Mouse (Mus musculus): Measurements from ENCODE around the gene Dohh. TPM values are rescaled to one million over a fixed set of nuclear protein-coding genes. Genes with fewer than 3 reads are reported as not detected.
A peak's percentile ranks its signal among the peaks of the same experiment; 100 is the strongest.

The Dohh gene
- polyA plus RNA-seq, 1 experiment from 2014 or later, result 68.9 TPM

DNA sequence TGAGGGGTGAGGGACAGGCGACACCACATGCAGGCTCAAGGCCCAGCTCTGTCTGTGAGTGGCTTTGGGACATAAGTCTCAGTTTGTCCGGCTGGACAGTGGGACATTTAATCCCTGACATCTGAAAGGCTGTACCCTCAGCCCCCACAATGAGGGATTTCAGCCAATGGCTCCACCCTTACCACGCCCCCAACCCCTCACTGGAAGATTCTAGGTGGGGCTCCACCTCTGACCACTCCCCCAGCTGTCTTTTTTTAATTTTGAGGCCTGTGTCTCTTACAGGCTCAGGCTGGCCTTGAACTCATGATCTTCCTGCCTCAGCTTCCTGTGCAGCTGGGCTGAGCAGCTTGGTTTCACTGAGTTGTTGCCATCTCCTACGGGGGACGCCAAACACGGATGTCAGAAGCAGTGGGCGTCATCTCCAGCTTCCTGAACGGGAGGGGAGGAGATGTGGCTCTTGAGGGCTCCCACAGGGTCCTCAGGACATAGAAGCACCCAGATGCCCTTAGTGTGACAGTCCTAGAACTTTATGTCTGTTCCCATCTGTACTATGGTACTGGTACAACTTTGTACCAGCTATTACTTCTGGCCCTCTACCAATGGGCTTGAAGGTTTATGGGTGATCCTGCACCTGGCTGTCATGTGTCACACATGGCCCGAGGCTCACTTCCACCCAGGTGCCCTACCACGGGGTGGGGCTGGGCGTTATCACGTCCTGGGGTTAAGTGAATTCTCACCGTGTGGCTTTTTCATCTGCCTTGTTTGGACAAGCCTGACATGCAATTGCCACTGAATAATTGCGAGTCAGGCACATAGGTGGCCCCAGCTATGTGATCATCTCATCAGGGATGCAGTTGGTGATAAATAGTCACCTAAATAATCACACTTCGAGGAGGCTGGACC is 50.4 kb downstream of the Dohh start:
- no peak overlapping the region for H3K4me2 ChIP-seq (replicated peaks)
- peak overlapping the region; percentile 57 for H3K27ac ChIP-seq
- H3K27me3 ChIP-seq (ENCODE audit: control insufficient read depth, insufficient read depth, low read length), result no peaks in the 10 kb centered on the region
- no peaks in the 10 kb centered on the region for H3K9me3 ChIP-seq (ENCODE audit: control insufficient read depth, low read length)
- no peaks in the 10 kb centered on the region for H3K36me3 ChIP-seq (replicated peaks; ENCODE audit: control insufficient read depth, insufficient read depth)
- WGBS, result 66% methylated on average over 15 of the region's 15 CpGs
- H3K9ac ChIP-seq, result no peak overlapping the region
- peaks cover 21% of the 10 kb centered on the region for H3K4me1 ChIP-seq (replicated peaks; ENCODE audit: control insufficient read depth, insufficient read depth, low read length)
- ATAC-seq (ENCODE audit: low FRiP score) (no peak), DNase-seq (ENCODE audit: low spot score) (no peak)
- H3K4me3 ChIP-seq (replicated peaks; ENCODE audit: low read length), result no peak overlapping the region

- DNase-seq (ENCODE audit: low spot score) (peak; percentile 75), ATAC-seq (ENCODE audit: low FRiP score) (no peak)
- no peaks in the 10 kb centered on the region for H3K27me3 ChIP-seq (ENCODE audit: control insufficient read depth, insufficient read depth, low read length)
- no peak overlapping the region for H3K9ac ChIP-seq
- H3K27ac ChIP-seq, result peak overlapping the region; percentile 57; the same call in 1 of the 2 replicates
- no peaks in the 10 kb centered on the region for H3K9me3 ChIP-seq (ENCODE audit: control insufficient read depth, low read length)
- WGBS, result 64% methylated on average over 3 of the region's 3 CpGs
- no peak overlapping the region for H3K4me3 ChIP-seq (replicated peaks; ENCODE audit: low read length)
- no peaks in the 10 kb centered on the region for H3K36me3 ChIP-seq (replicated peaks; ENCODE audit: control insufficient read depth, insufficient read depth)
- H3K4me1 ChIP-seq (replicated peaks; ENCODE audit: control insufficient read depth, insufficient read depth, low read length), result peaks cover 18% of the 10 kb centered on the region
- no peak overlapping the region for H3K4me2 ChIP-seq (replicated peaks)
These were observed 51.2 kb downstream of the Dohh start for GRCm38 (mm10) chr10:81435436-81435835.

Small RNAs within 50 kb of the gene (microRNA-seq; reads per million reads assigned to microRNA genes)
- gene Mir1191b (0.65 reads per million), gene Mir6913 (not detected)

Other genes with a start within 250 kb of the Dohh start
- 12.4 and 14.4 TPM in 2 replicates for gene Zbtb7a, start 249.2 kb upstream of the Dohh start, polyA plus RNA-seq (2014; fragmentation: Nextera tagmentation; extraction: Ambion mirVana)
- gene Pias4, start 216.5 kb upstream of the Dohh start, polyA plus RNA-seq (2014; fragmentation: Nextera tagmentation; extraction: Ambion mirVana), result 43.7 and 48.3 TPM in 2 replicates
- 413 and 447 TPM in 2 replicates for gene Eef2, start 207.8 kb upstream of the Dohh start, polyA plus RNA-seq (2014; fragmentation: Nextera tagmentation; extraction: Ambion mirVana)
- gene Dapk3, start 201.4 kb upstream of the Dohh start, polyA plus RNA-seq (2014; fragmentation: Nextera tagmentation; extraction: Ambion mirVana), result 68.2 and 76.7 TPM in 2 replicates
- 0.33 TPM in 1 of 2 replicates, not detected in the other for gene 4930442H23Rik, start 200.6 kb upstream of the Dohh start, polyA plus RNA-seq (2014; fragmentation: Nextera tagmentation; extraction: Ambion mirVana)
- gene Nmrk2, start 182.4 kb upstream of the Dohh start, polyA plus RNA-seq (2014; fragmentation: Nextera tagmentation; extraction: Ambion mirVana), result 0.14 TPM in 1 of 2 replicates, not detected in the other
- gene Atcay, start 153.6 kb upstream of the Dohh start, polyA plus RNA-seq (2014; fragmentation: Nextera tagmentation; extraction: Ambion mirVana), result 80.2 and 83.1 TPM in 2 replicates
- gene Zfr2, start 151.3 kb upstream of the Dohh start, polyA plus RNA-seq (2014; fragmentation: Nextera tagmentation; extraction: Ambion mirVana), result 24.2 and 25.4 TPM in 2 replicates
- gene Matk, start 131.5 kb upstream of the Dohh start, polyA plus RNA-seq (2014; fragmentation: Nextera tagmentation; extraction: Ambion mirVana), result 30.2 and 37.0 TPM in 2 replicates
- gene Mrpl54, start 117.5 kb upstream of the Dohh start, polyA plus RNA-seq (2014; fragmentation: Nextera tagmentation; extraction: Ambion mirVana), result 136 and 142 TPM in 2 replicates
- 26.4 and 31.5 TPM in 2 replicates for gene Apba3, start 117.5 kb upstream of the Dohh start, polyA plus RNA-seq (2014; fragmentation: Nextera tagmentation; extraction: Ambion mirVana)
- 3.9 and 6.0 TPM in 2 replicates for gene Tjp3, start 92.8 kb upstream of the Dohh start, polyA plus RNA-seq (2014; fragmentation: Nextera tagmentation; extraction: Ambion mirVana)
- gene Pip5k1c, start 91.5 kb upstream of the Dohh start, polyA plus RNA-seq (2014; fragmentation: Nextera tagmentation; extraction: Ambion mirVana), result 137 and 151 TPM in 2 replicates
- gene Cactin, start 63.3 kb upstream of the Dohh start, polyA plus RNA-seq (2014; fragmentation: Nextera tagmentation; extraction: Ambion mirVana), result 18.7 and 20.6 TPM in 2 replicates
- gene Tbxa2r, start 55.7 kb upstream of the Dohh start, polyA plus RNA-seq (2014; fragmentation: Nextera tagmentation; extraction: Ambion mirVana), result 4.3 and 5.4 TPM in 2 replicates
- gene Gipc3, start 41.2 kb upstream of the Dohh start, polyA plus RNA-seq (2014; fragmentation: Nextera tagmentation; extraction: Ambion mirVana), result not detected in 2 replicates
- 29.0 and 34.0 TPM in 2 replicates for gene Hmg20b, start 33.9 kb upstream of the Dohh start, polyA plus RNA-seq (2014; fragmentation: Nextera tagmentation; extraction: Ambion mirVana)
- gene Mfsd12, start 26.9 kb upstream of the Dohh start, polyA plus RNA-seq (2014; fragmentation: Nextera tagmentation; extraction: Ambion mirVana), result 7.8 and 10.0 TPM in 2 replicates
- gene 4930404N11Rik, start 18.6 kb upstream of the Dohh start, polyA plus RNA-seq (2014; fragmentation: Nextera tagmentation; extraction: Ambion mirVana), result 0.30 and 0.59 TPM in 2 replicates
- gene Fzr1, start 5.9 kb upstream of the Dohh start, polyA plus RNA-seq (2014; fragmentation: Nextera tagmentation; extraction: Ambion mirVana), result 119 and 125 TPM in 2 replicates
- 5.5 and 5.7 TPM in 2 replicates for gene Gm48551, start within 50 bp of the Dohh start, polyA plus RNA-seq (2014; fragmentation: Nextera tagmentation; extraction: Ambion mirVana)
- gene Gm48552, start 4.6 kb downstream of the Dohh start, polyA plus RNA-seq (2014; fragmentation: Nextera tagmentation; extraction: Ambion mirVana), result 1.9 and 2.2 TPM in 2 replicates
- gene Smim24, start 8.6 kb downstream of the Dohh start, polyA plus RNA-seq (2014; fragmentation: Nextera tagmentation; extraction: Ambion mirVana), result 0.84 and 1.3 TPM in 2 replicates
- 17.3 and 25.8 TPM in 2 replicates for gene Nfic, start 71.2 kb downstream of the Dohh start, polyA plus RNA-seq (2014; fragmentation: Nextera tagmentation; extraction: Ambion mirVana)
- gene Celf5, start 98.3 kb downstream of the Dohh start, polyA plus RNA-seq (2014; fragmentation: Nextera tagmentation; extraction: Ambion mirVana), result 46.6 and 55.9 TPM in 2 replicates
- 53.8 and 59.0 TPM in 2 replicates for gene Ncln, start 112.0 kb downstream of the Dohh start, polyA plus RNA-seq (2014; fragmentation: Nextera tagmentation; extraction: Ambion mirVana)
- 0.70 and 0.81 TPM in 2 replicates for gene S1pr4, start 115.7 kb downstream of the Dohh start, polyA plus RNA-seq (2014; fragmentation: Nextera tagmentation; extraction: Ambion mirVana)
- 1.1 and 1.2 TPM in 2 replicates for gene Gna15, start 139.8 kb downstream of the Dohh start, polyA plus RNA-seq (2014; fragmentation: Nextera tagmentation; extraction: Ambion mirVana)
- 87.5 and 95.5 TPM in 2 replicates for gene Gna11, start 160.8 kb downstream of the Dohh start, polyA plus RNA-seq (2014; fragmentation: Nextera tagmentation; extraction: Ambion mirVana)
- gene Aes, start 175.1 kb downstream of the Dohh start, polyA plus RNA-seq (2014; fragmentation: Nextera tagmentation; extraction: Ambion mirVana), result 524 and 550 TPM in 2 replicates
- gene Tle2, start 190.1 kb downstream of the Dohh start, polyA plus RNA-seq (2014; fragmentation: Nextera tagmentation; extraction: Ambion mirVana), result 24.5 and 29.7 TPM in 2 replicates
- gene Tle6, start 216.6 kb downstream of the Dohh start, polyA plus RNA-seq (2014; fragmentation: Nextera tagmentation; extraction: Ambion mirVana), result 4.2 and 4.8 TPM in 2 replicates
- 0.90 and 1.1 TPM in 2 replicates for gene BC025920, start 221.8 kb downstream of the Dohh start, polyA plus RNA-seq (2014; fragmentation: Nextera tagmentation; extraction: Ambion mirVana)
- gene Sirt6, start 243.4 kb downstream of the Dohh start, polyA plus RNA-seq (2014; fragmentation: Nextera tagmentation; extraction: Ambion mirVana), result 39.9 and 42.1 TPM in 2 replicates
- gene Ankrd24, start 244.1 kb downstream of the Dohh start, polyA plus RNA-seq (2014; fragmentation: Nextera tagmentation; extraction: Ambion mirVana), result 11.8 and 12.6 TPM in 2 replicates

All from hindbrain, embryonic 14.5 days (tissue).